ENCODE assay signal across 20 mouse cellular contexts in genomic region chr4:33257263-33257964, GRCm38 (mm10). TPM values are rescaled to one million over a fixed set of nuclear protein-coding genes. Genes with fewer than 3 reads are reported as not detected.
DNase-seq lines count a peak whose midpoint lies in the region; ATAC-seq lines count a peak whose summit lies in the region.
"Had no signal": no experiment of that assay in that cellular context is flagged by ENCODE, and none has a peak within 500 bp of the region (broad histone marks: within the 10 kb centered on the region; RNA-seq: fewer than 3 reads in every experiment).

No protein-coding gene starts in this region.

- no peak overlapping the region for H3K27ac ChIP-seq in heart, embryonic 12.5 days (ENCODE audit: poor library complexity, severe bottlenecking)
- peak overlapping the region; percentile 12; the same call in 1 of the 2 replicates for H3K27ac ChIP-seq in liver, embryonic 12.5 days
- H3K27ac ChIP-seq: embryonic facial prominence, embryonic 13.5 days; lung, embryonic 15.5 days had no signal

- no peaks in the 10 kb centered on the region for H3K27me3 ChIP-seq in heart, embryonic 12.5 days (replicated peaks)
- H3K27me3 ChIP-seq in liver, embryonic 12.5 days (replicated peaks): no peaks in the 10 kb centered on the region
- H3K27me3 ChIP-seq: embryonic facial prominence, embryonic 13.5 days; lung, embryonic 15.5 days had no signal

- no peak overlapping the region for H3K9ac ChIP-seq in heart, embryonic 12.5 days
- H3K9ac ChIP-seq in liver, embryonic 12.5 days: no peak overlapping the region
- H3K9ac ChIP-seq: embryonic facial prominence, embryonic 13.5 days; lung, embryonic 15.5 days had no signal

- no peaks in the 10 kb centered on the region for H3K9me3 ChIP-seq in heart, embryonic 12.5 days (replicated peaks)
- no peaks in the 10 kb centered on the region for H3K9me3 ChIP-seq in liver, embryonic 12.5 days (replicated peaks)
- H3K9me3 ChIP-seq: embryonic facial prominence, embryonic 13.5 days; lung, embryonic 15.5 days had no signal

- H3K36me3 ChIP-seq in heart, embryonic 12.5 days: no peaks in the 10 kb centered on the region
- H3K36me3 ChIP-seq in liver, embryonic 12.5 days: no peaks in the 10 kb centered on the region
- H3K36me3 ChIP-seq: embryonic facial prominence, embryonic 13.5 days; lung, embryonic 15.5 days had no signal

- WGBS in heart, embryonic 12.5 days: 63% methylated on average over 11 of the region's 11 CpGs
- WGBS in liver, embryonic 12.5 days (ENCODE audit: insufficient replicate concordance): 58% methylated on average over 11 of the region's 11 CpGs

- ATAC-seq in heart, embryonic 12.5 days (ENCODE audit: insufficient number of reproducible peaks, low FRiP score): no peak
- ATAC-seq in liver, embryonic 12.5 days: no peak
- ATAC-seq in erythroid progenitor cell, adult 5-6 weeks (replicated peaks; ENCODE audit: low FRiP score, poor library complexity, severe bottlenecking): no peak
- ATAC-seq: hindbrain, embryonic 16.5 days had no signal

- H3K4me3 ChIP-seq in heart, embryonic 12.5 days: no peak overlapping the region
- H3K4me3 ChIP-seq in liver, embryonic 12.5 days: no peak overlapping the region
- H3K4me3 ChIP-seq: embryonic facial prominence, embryonic 13.5 days; lung, embryonic 15.5 days had no signal

- intact Hi-C loops in heart, postnatal 10 days (cut with DNase I): no loop called here

- H3K4me2 ChIP-seq in heart, embryonic 12.5 days: no peak overlapping the region
- H3K4me2 ChIP-seq in liver, embryonic 12.5 days: no peak overlapping the region
- H3K4me2 ChIP-seq: embryonic facial prominence, embryonic 13.5 days; lung, embryonic 15.5 days had no signal

- peak; percentile 43 to 56 for DNase-seq in heart, postnatal 10 days
- DNase-seq in lung, adult 18-20 months: peak; percentile 19 to 48
- DNase-seq in lung, postnatal 14 days: no peak
- DNase-seq in testis, postnatal 10 days (ENCODE audit: low spot score): peak; percentile 75
- no peak for DNase-seq in cerebellum, postnatal 25 days
- DNase-seq: B cell, adult 2 months; layer of hippocampus, postnatal 36 days; left cerebral cortex, postnatal 4 days; midbrain, embryonic 14.5 days; right cerebral cortex, postnatal 14 days; thymus, adult 2 months had no signal

- peaks cover 15% of the 10 kb centered on the region for H3K4me1 ChIP-seq in heart, embryonic 12.5 days (replicated peaks)
- H3K4me1 ChIP-seq in liver, embryonic 12.5 days: peaks cover 8% of the 10 kb centered on the region; the same call in 1 of the 2 replicates

RNA-seq across cellular contexts. Expression of gene Pnrc1, which starts 32.5 kb away (rescaled TPM):
- 100 to 1,000 TPM; 122 to 127 TPM for total RNA-seq in heart, postnatal 10 days (2021)
- 110 TPM in 2 replicates for polyA plus RNA-seq in heart, embryonic 12.5 days (2016; fragmentation: Nextera tagmentation; extraction: Ambion mirVana)
- 42.6 and 49.5 TPM in 2 replicates for polyA plus RNA-seq in liver, embryonic 12.5 days (2016; fragmentation: Nextera tagmentation; extraction: Ambion mirVana)
- 103 and 121 TPM in 2 replicates for total RNA-seq in erythroid progenitor cell, adult 5-6 weeks (2015; ENCODE audit: low replicate concordance)
- total RNA-seq in erythroid progenitor cell, adult 5-6 weeks (2017; ENCODE audit: low replicate concordance): 66.6 and 83.0 TPM in 2 replicates

RNA-seq across cellular contexts. Expression of gene Srsf12, which starts 48.6 kb away (rescaled TPM):
- total RNA-seq in heart, postnatal 10 days (2021): under 1 TPM in 1 of 2 experiments, not detected in 1; 0.22 TPM
- 2.2 and 3.3 TPM in 2 replicates for polyA plus RNA-seq in heart, embryonic 12.5 days (2016; fragmentation: Nextera tagmentation; extraction: Ambion mirVana)
- polyA plus RNA-seq in liver, embryonic 12.5 days (2016; fragmentation: Nextera tagmentation; extraction: Ambion mirVana): 0.37 and 0.72 TPM in 2 replicates
- total RNA-seq in erythroid progenitor cell, adult 5-6 weeks (2015; ENCODE audit: low replicate concordance): not detected in 2 replicates
- total RNA-seq in erythroid progenitor cell, adult 5-6 weeks (2017; ENCODE audit: low replicate concordance): not detected in 2 replicates
- total RNA-seq: granulocyte monocyte progenitor cell, adult 5-6 weeks; megakaryocyte progenitor cell, adult 5-6 weeks had no signal
- polyA plus RNA-seq: large intestine, adult 2 months had no signal

RNA-seq across cellular contexts. Expression of gene Rngtt, which starts 52.7 kb away (rescaled TPM):
- 10 to 100 TPM; 11.8 to 13.0 TPM for total RNA-seq in heart, postnatal 10 days (2021)
- polyA plus RNA-seq in heart, embryonic 12.5 days (2016; fragmentation: Nextera tagmentation; extraction: Ambion mirVana): 21.7 and 22.2 TPM in 2 replicates
- polyA plus RNA-seq in liver, embryonic 12.5 days (2016; fragmentation: Nextera tagmentation; extraction: Ambion mirVana): 22.7 and 23.6 TPM in 2 replicates
- total RNA-seq in erythroid progenitor cell, adult 5-6 weeks (2015; ENCODE audit: low replicate concordance): 54.4 and 97.3 TPM in 2 replicates
- total RNA-seq in erythroid progenitor cell, adult 5-6 weeks (2017; ENCODE audit: low replicate concordance): 142 and 148 TPM in 2 replicates

Comparison
In these comparisons a context has a peak if more than half of its experiments do, and no peak if none do; other contexts are left out.
1. DNase-seq: peak in heart, postnatal 10 days (2 of 2), lung, adult 18-20 months (2 of 2) and testis, postnatal 10 days (single experiment); none in lung, postnatal 14 days (single experiment) and cerebellum, postnatal 25 days (0 of 2).